Mouse (Mus musculus) neural tube, postnatal 0 days (tissue): ENCODE measurements around the gene Grpel1. TPM values are rescaled to one million over a fixed set of nuclear protein-coding genes. Genes with fewer than 3 reads are reported as not detected.

ENCODE experiments used
- polyA plus RNA-seq: library from polyadenylated mRNA; unstranded; fragments of >200 nt; fragmentation: Nextera tagmentation; extraction: Ambion mirVana; gene quantifications from 2 replicates; pipeline ENCODE4 v1.2.1, GENCODE M21; 2015

Grpel1 gene
- polyA plus RNA-seq, result 43.8 and 46.8 TPM in 2 replicates

GRCm38 (mm10) chr5:36464709-36465661 is at the start of gene Grpel1:
Grpel1 (plus strand) TSS chr5:36464998.

GRCm38 (mm10) chr5:36484171-36484990 is 19.6 kb downstream of the Grpel1 start, which contains the start of the genes Tada2b and Ccdc96:
Tada2b (minus strand) TSS chr5:36484285.
Ccdc96 (plus strand) TSS chr5:36484588.

Other genes starting within 250 kb of the Grpel1 start
- gene Sorcs2, start 66.9 kb upstream of the Grpel1 start, polyA plus RNA-seq, result 12.1 and 15.5 TPM in 2 replicates
- gene Tada2b, start 19.3 kb downstream of the Grpel1 start, polyA plus RNA-seq, result 3.1 and 3.3 TPM in 2 replicates
- 2.0 TPM in 2 replicates for gene Ccdc96, start 19.6 kb downstream of the Grpel1 start, polyA plus RNA-seq
- 36.7 and 43.2 TPM in 2 replicates for gene Tbc1d14, start 128.3 kb downstream of the Grpel1 start, polyA plus RNA-seq
- 20.4 and 20.7 TPM in 2 replicates for gene D5Ertd579e, start 231.0 kb downstream of the Grpel1 start, polyA plus RNA-seq